Mouse (Mus musculus): ENCODE data around the gene Mapkapk5. TPM values are rescaled to one million over a fixed set of nuclear protein-coding genes. Genes with fewer than 3 reads are reported as not detected.

The Mapkapk5 gene
- 7.0 and 9.2 TPM in 2 replicates for polyA plus RNA-seq (2012)

- Histone ChIP-seq H3K27me3 (ENCODE audit: control insufficient read depth) (no peaks in the 10 kb centered on the region), H3K4me3 (replicated peaks) (peak within 1 kb of the TSS; percentile 70), H3K36me3 (ENCODE audit: control insufficient read depth) (peaks cover 36% of the 10 kb centered on the region), H3K4me1 (ENCODE audit: control insufficient read depth) (peaks cover 61% of the 10 kb centered on the region), H3K9me3 (ENCODE audit: control insufficient read depth, low read length) (no peaks in the 10 kb centered on the region)
- no peak for TF ChIP-seq TAL1 (IDR thresholded peaks at IDR 0.05; ENCODE audit: low read length)
- TF ChIP-seq GATA1 (IDR thresholded peaks at IDR 0.05; ENCODE audit: low read length) = no peak
These were observed at the start of gene Mapkapk5 for GRCm38 (mm10) chr5:121545793-121546529. Mapkapk5 (minus strand) TSS chr5:121545905.

GRCm38 (mm10) chr5:121594714-121595313 lies 49.1 kb upstream of the Mapkapk5 start:
- H3K4me3 ChIP-seq (replicated peaks) = no peak overlapping the region
- H3K27me3 ChIP-seq (ENCODE audit: control insufficient read depth) = peaks cover 20% of the 10 kb centered on the region
- peaks cover 61% of the 10 kb centered on the region for H3K4me1 ChIP-seq (ENCODE audit: control insufficient read depth)
- H3K36me3 ChIP-seq (ENCODE audit: control insufficient read depth) = no peaks in the 10 kb centered on the region; the same call in 1 of the 2 replicates
- TF ChIP-seq GATA1 (IDR thresholded peaks at IDR 0.05; ENCODE audit: low read length) (no peak), TAL1 (IDR thresholded peaks at IDR 0.05; ENCODE audit: low read length) (no peak)
- H3K9me3 ChIP-seq (ENCODE audit: control insufficient read depth, low read length) = no peaks in the 10 kb centered on the region

GRCm38 (mm10) chr5:121593451-121594401 lies 48.0 kb upstream of the Mapkapk5 start, which contains the start of gene Aldh2:
Aldh2 (minus strand) TSS chr5:121593824.
- Histone ChIP-seq H3K27me3 (ENCODE audit: control insufficient read depth) (peaks cover 20% of the 10 kb centered on the region), H3K4me3 (replicated peaks) (peak within 1 kb of the TSS; percentile 83), H3K4me1 (ENCODE audit: control insufficient read depth) (peaks cover 61% of the 10 kb centered on the region), H3K36me3 (ENCODE audit: control insufficient read depth) (no peaks in the 10 kb centered on the region; the same call in 1 of the 2 replicates), H3K9me3 (ENCODE audit: control insufficient read depth, low read length) (no peaks in the 10 kb centered on the region)
- TF ChIP-seq TAL1 (IDR thresholded peaks at IDR 0.05; ENCODE audit: low read length) = no peak
- TF ChIP-seq GATA1 (IDR thresholded peaks at IDR 0.05; ENCODE audit: low read length) = no peak

- H3K36me3 ChIP-seq (ENCODE audit: control insufficient read depth) = no peaks in the 10 kb centered on the region; the same call in 1 of the 2 replicates
- no peaks in the 10 kb centered on the region for H3K9me3 ChIP-seq (ENCODE audit: control insufficient read depth, low read length)
- H3K27me3 ChIP-seq (ENCODE audit: control insufficient read depth) = peaks cover 20% of the 10 kb centered on the region
- TF ChIP-seq GATA1 (IDR thresholded peaks at IDR 0.05; ENCODE audit: low read length) = no peak
- TF ChIP-seq TAL1 (IDR thresholded peaks at IDR 0.05; ENCODE audit: low read length) = no peak
- H3K4me3 ChIP-seq (replicated peaks) = peak overlapping the region; percentile 83
- H3K4me1 ChIP-seq (ENCODE audit: control insufficient read depth) = peaks cover 57% of the 10 kb centered on the region
These were observed 47.2 kb upstream of the Mapkapk5 start for GRCm38 (mm10) chr5:121592816-121593407.

GRCm38 (mm10) chr5:121592064-121592815 lies 46.5 kb upstream of the Mapkapk5 start:
- Histone ChIP-seq H3K4me1 (ENCODE audit: control insufficient read depth) (peaks cover 53% of the 10 kb centered on the region), H3K27me3 (ENCODE audit: control insufficient read depth) (peaks cover 17% of the 10 kb centered on the region), H3K9me3 (ENCODE audit: control insufficient read depth, low read length) (no peaks in the 10 kb centered on the region), H3K4me3 (replicated peaks) (peak overlapping the region; percentile 83), H3K36me3 (ENCODE audit: control insufficient read depth) (no peaks in the 10 kb centered on the region; the same call in 1 of the 2 replicates)
- TF ChIP-seq GATA1 (IDR thresholded peaks at IDR 0.05; ENCODE audit: low read length) (no peak), TAL1 (IDR thresholded peaks at IDR 0.05; ENCODE audit: low read length) (no peak)

GRCm38 (mm10) chr5:121591417-121592063 lies 45.8 kb upstream of the Mapkapk5 start:
- TF ChIP-seq TAL1 (IDR thresholded peaks at IDR 0.05; ENCODE audit: low read length) = no peak
- no peak for TF ChIP-seq GATA1 (IDR thresholded peaks at IDR 0.05; ENCODE audit: low read length)
- no peaks in the 10 kb centered on the region for H3K9me3 ChIP-seq (ENCODE audit: control insufficient read depth, low read length)
- peaks cover 10% of the 10 kb centered on the region for H3K27me3 ChIP-seq (ENCODE audit: control insufficient read depth)
- peaks cover 58% of the 10 kb centered on the region for H3K4me1 ChIP-seq (ENCODE audit: control insufficient read depth)
- no peak overlapping the region for H3K4me3 ChIP-seq (replicated peaks)
- no peaks in the 10 kb centered on the region; the same call in 1 of the 2 replicates for H3K36me3 ChIP-seq (ENCODE audit: control insufficient read depth)

- no peaks in the 10 kb centered on the region for H3K27me3 ChIP-seq (ENCODE audit: control insufficient read depth)
- H3K36me3 ChIP-seq (ENCODE audit: control insufficient read depth) = no peaks in the 10 kb centered on the region; the same call in 1 of the 2 replicates
- no peaks in the 10 kb centered on the region for H3K9me3 ChIP-seq (ENCODE audit: control insufficient read depth, low read length)
- TF ChIP-seq TAL1 (IDR thresholded peaks at IDR 0.05; ENCODE audit: low read length) (no peak), GATA1 (IDR thresholded peaks at IDR 0.05; ENCODE audit: low read length) (no peak)
- no peak overlapping the region for H3K4me3 ChIP-seq (replicated peaks)
- peaks cover 53% of the 10 kb centered on the region for H3K4me1 ChIP-seq (ENCODE audit: control insufficient read depth)
These were observed 44.2 kb upstream of the Mapkapk5 start for GRCm38 (mm10) chr5:121589928-121590327.

Measured in erythroblast, embryonic 14.5 days (primary cell).